14 mouse cellular contexts compared by ENCODE assay signal in the genomic region with DNA sequence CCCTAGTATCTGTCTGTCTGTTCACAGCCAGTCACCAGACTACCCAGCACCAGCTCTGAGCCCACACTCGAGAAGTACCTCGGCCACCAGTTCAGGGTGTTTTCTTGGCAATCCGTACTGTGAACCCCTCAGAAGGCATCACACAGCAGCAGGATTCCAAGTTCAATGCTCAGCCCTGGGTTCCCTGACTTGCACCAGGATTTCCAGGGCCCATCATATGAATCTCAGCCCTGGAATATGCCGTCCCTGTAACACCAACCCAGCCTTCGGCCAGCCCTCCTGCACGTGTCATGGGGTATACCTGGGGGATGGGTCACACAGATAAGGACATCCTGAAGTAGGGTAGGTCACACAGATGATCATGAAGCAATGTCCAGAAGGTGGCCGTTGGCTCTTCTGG.
DNase-seq lines count a peak whose midpoint lies in the region; ATAC-seq and TF ChIP-seq lines count a peak whose summit lies in the region.
"Had no signal": no experiment of that assay in that cellular context is flagged by ENCODE, and none has a peak within 500 bp of the region (broad histone marks: within the 10 kb centered on the region; RNA-seq: fewer than 3 reads in every experiment).

No protein-coding gene starts in this region.

- peak; percentile 87 for DNase-seq in heart, adult 11 months
- DNase-seq in heart, postnatal 36 days = no peak
- DNase-seq in kidney, postnatal 0 days (ENCODE audit: low spot score) = no peak
- no peak for DNase-seq in midbrain, postnatal 0 days (ENCODE audit: low spot score)
- no peak for DNase-seq in stomach, postnatal 0 days (ENCODE audit: low spot score)
- no peak for DNase-seq in ovary, postnatal 10 days (ENCODE audit: low spot score)

- 88% methylated on average over 7 of the region's 7 CpGs for WGBS in kidney, postnatal 0 days
- 87% methylated on average over 7 of the region's 7 CpGs for WGBS in kidney, embryonic 14.5 days
- WGBS in midbrain, embryonic 13.5 days = 92% methylated on average over 7 of the region's 7 CpGs
- 91% methylated on average over 7 of the region's 7 CpGs for WGBS in midbrain, postnatal 0 days
- 75% methylated on average over 7 of the region's 7 CpGs for WGBS in stomach, postnatal 0 days

- TF ChIP-seq EP300 in stomach, postnatal 0 days (optimal IDR thresholded peaks at IDR 0.05) = no peak

- no peaks in the 10 kb centered on the region for H3K9me3 ChIP-seq in kidney, postnatal 0 days (replicated peaks; ENCODE audit: low read length)
- no peaks in the 10 kb centered on the region for H3K9me3 ChIP-seq in kidney, embryonic 14.5 days (ENCODE audit: control insufficient read depth, low read length)
- no peaks in the 10 kb centered on the region for H3K9me3 ChIP-seq in midbrain, embryonic 13.5 days
- H3K9me3 ChIP-seq in midbrain, postnatal 0 days (ENCODE audit: low read length) = no peaks in the 10 kb centered on the region
- no peaks in the 10 kb centered on the region for H3K9me3 ChIP-seq in stomach, postnatal 0 days (ENCODE audit: control insufficient read depth, low read length)
- H3K9me3 ChIP-seq: embryonic facial prominence, embryonic 15.5 days; hindbrain, embryonic 12.5 days had no signal

- no peak overlapping the region for H3K9ac ChIP-seq in kidney, postnatal 0 days (ENCODE audit: low read depth, low read length)
- no peak overlapping the region for H3K9ac ChIP-seq in kidney, embryonic 14.5 days (ENCODE audit: low read depth, low read length)
- H3K9ac ChIP-seq in midbrain, embryonic 13.5 days (replicated peaks) = no peak overlapping the region
- no peak overlapping the region for H3K9ac ChIP-seq in midbrain, postnatal 0 days (replicated peaks; ENCODE audit: low read length, poor library complexity, severe bottlenecking)
- no peak overlapping the region for H3K9ac ChIP-seq in stomach, postnatal 0 days (ENCODE audit: low read length)
- H3K9ac ChIP-seq: embryonic facial prominence, embryonic 15.5 days; heart, embryonic 12.5 days; hindbrain, embryonic 12.5 days had no signal

- no peaks in the 10 kb centered on the region for H3K36me3 ChIP-seq in kidney, postnatal 0 days (ENCODE audit: insufficient read depth, low read length)
- no peaks in the 10 kb centered on the region for H3K36me3 ChIP-seq in kidney, embryonic 14.5 days (ENCODE audit: control insufficient read depth, insufficient read depth, low read length)
- no peaks in the 10 kb centered on the region for H3K36me3 ChIP-seq in midbrain, embryonic 13.5 days
- no peaks in the 10 kb centered on the region for H3K36me3 ChIP-seq in midbrain, postnatal 0 days (ENCODE audit: insufficient read depth, low read length)
- H3K36me3 ChIP-seq in stomach, postnatal 0 days (ENCODE audit: control insufficient read depth, insufficient read depth, low read length) = no peaks in the 10 kb centered on the region
- H3K36me3 ChIP-seq: embryonic facial prominence, embryonic 15.5 days; forebrain, embryonic 10.5 days; heart, embryonic 12.5 days; hindbrain, embryonic 12.5 days had no signal

- intact Hi-C loops in heart, postnatal 36 days (cut with DNase I) = loop anchor here (1.0 to 10.0 kb wide), 4 partner anchors 54 to 697 kb away; no protein-coding TSS in a partner anchor

- H3K4me2 ChIP-seq in kidney, postnatal 0 days (ENCODE audit: low read length) = no peak overlapping the region
- H3K4me2 ChIP-seq in kidney, embryonic 14.5 days (replicated peaks; ENCODE audit: low read depth, low read length) = no peak overlapping the region
- no peak overlapping the region for H3K4me2 ChIP-seq in midbrain, embryonic 13.5 days (replicated peaks)
- H3K4me2 ChIP-seq in midbrain, postnatal 0 days (ENCODE audit: low read depth, low read length, poor library complexity, severe bottlenecking) = no peak overlapping the region
- H3K4me2 ChIP-seq in stomach, postnatal 0 days (replicated peaks; ENCODE audit: low read depth) = no peak overlapping the region
- H3K4me2 ChIP-seq: embryonic facial prominence, embryonic 15.5 days; heart, embryonic 12.5 days; hindbrain, embryonic 12.5 days had no signal

- TF ChIP-seq CTCF in kidney, postnatal 0 days (IDR thresholded peaks at IDR 0.05; ENCODE audit: low read depth) = no peak
- no peak for TF ChIP-seq CTCF in midbrain, postnatal 0 days (IDR thresholded peaks at IDR 0.05)
- no peak for TF ChIP-seq CTCF in stomach, postnatal 0 days (IDR thresholded peaks at IDR 0.05; ENCODE audit: low read depth)

- 0 out of 2 replicates have a peak, but pooled peaks have one; percentile 45 for ATAC-seq in kidney, postnatal 0 days (replicated peaks; ENCODE audit: low FRiP score, low read depth)
- no peak for ATAC-seq in kidney, embryonic 14.5 days (ENCODE audit: low FRiP score, low TSS enrichment)
- peak; percentile 14; the same call in 1 of the 2 replicates for ATAC-seq in midbrain, embryonic 13.5 days
- ATAC-seq in midbrain, postnatal 0 days (ENCODE audit: low FRiP score) = no peak
- ATAC-seq in stomach, postnatal 0 days (ENCODE audit: low FRiP score, low TSS enrichment) = peak; percentile 38; the same call in 1 of the 2 replicates
- ATAC-seq: Patski had no signal

- H3K27ac ChIP-seq in kidney, postnatal 0 days = no peak overlapping the region
- H3K27ac ChIP-seq in kidney, embryonic 14.5 days (ENCODE audit: low read depth, low read length) = no peak overlapping the region
- no peak overlapping the region for H3K27ac ChIP-seq in midbrain, embryonic 13.5 days
- H3K27ac ChIP-seq in midbrain, postnatal 0 days (ENCODE audit: low read depth, low read length) = no peak overlapping the region
- H3K27ac ChIP-seq in stomach, postnatal 0 days (replicated peaks) = no peak overlapping the region
- H3K27ac ChIP-seq: embryonic facial prominence, embryonic 15.5 days; forebrain, embryonic 10.5 days; hindbrain, embryonic 12.5 days had no signal

- no peaks in the 10 kb centered on the region for H3K27me3 ChIP-seq in kidney, postnatal 0 days (ENCODE audit: insufficient read depth, low read length)
- H3K27me3 ChIP-seq in kidney, embryonic 14.5 days (ENCODE audit: control insufficient read depth, insufficient read depth, low read length) = no peaks in the 10 kb centered on the region
- H3K27me3 ChIP-seq in midbrain, embryonic 13.5 days = peaks cover 16% of the 10 kb centered on the region; the same call in 1 of the 2 replicates
- H3K27me3 ChIP-seq in midbrain, postnatal 0 days (ENCODE audit: insufficient read depth, low read length) = no peaks in the 10 kb centered on the region; the same call in 1 of the 2 replicates
- no peaks in the 10 kb centered on the region for H3K27me3 ChIP-seq in stomach, postnatal 0 days (ENCODE audit: control insufficient read depth, insufficient read depth, low read length)
- H3K27me3 ChIP-seq: Patski had no signal

- no peak overlapping the region for H3K4me3 ChIP-seq in kidney, postnatal 0 days (replicated peaks; ENCODE audit: low read depth, low read length)
- H3K4me3 ChIP-seq in kidney, embryonic 14.5 days (ENCODE audit: low read length) = no peak overlapping the region
- no peak overlapping the region for H3K4me3 ChIP-seq in midbrain, embryonic 13.5 days (replicated peaks)
- no peak overlapping the region for H3K4me3 ChIP-seq in midbrain, postnatal 0 days (ENCODE audit: low read depth, low read length)
- no peak overlapping the region for H3K4me3 ChIP-seq in stomach, postnatal 0 days (ENCODE audit: low read depth, low read length)
- H3K4me3 ChIP-seq: embryonic facial prominence, embryonic 15.5 days; erythroblast, embryonic 14.5 days; forebrain, embryonic 10.5 days; heart, embryonic 12.5 days; hindbrain, embryonic 12.5 days had no signal

- no peaks in the 10 kb centered on the region for H3K4me1 ChIP-seq in kidney, postnatal 0 days (replicated peaks; ENCODE audit: insufficient read depth, low read length)
- no peaks in the 10 kb centered on the region for H3K4me1 ChIP-seq in kidney, embryonic 14.5 days (ENCODE audit: control insufficient read depth, insufficient read depth, low read length)
- H3K4me1 ChIP-seq in midbrain, embryonic 13.5 days (replicated peaks) = no peaks in the 10 kb centered on the region
- no peaks in the 10 kb centered on the region for H3K4me1 ChIP-seq in midbrain, postnatal 0 days (ENCODE audit: insufficient read depth, low read length)
- H3K4me1 ChIP-seq in stomach, postnatal 0 days (replicated peaks; ENCODE audit: control insufficient read depth, insufficient read depth) = no peaks in the 10 kb centered on the region
- H3K4me1 ChIP-seq: heart, embryonic 12.5 days had no signal

Comparison
In these comparisons a context has a peak if more than half of its experiments do, and no peak if none do; other contexts are left out.
1. ATAC-seq: peak in kidney, postnatal 0 days (single experiment), midbrain, embryonic 13.5 days (single experiment) and stomach, postnatal 0 days (single experiment); none in kidney, embryonic 14.5 days (single experiment) and midbrain, postnatal 0 days (single experiment).